Mouse (Mus musculus) embryonic facial prominence, embryonic 11.5 days (tissue): ENCODE results near the gene Slc46a3. TPM values are rescaled to one million over a fixed set of nuclear protein-coding genes. Genes with fewer than 3 reads are reported as not detected.

Experiments
- ATAC-seq: fragments of 200-750 bp; cut with Nextera tagmentation; replicated peaks from 2 replicates; pipeline ENCODE4 v1.8.0; 2017; ENCODE audit warnings: low read depth; ENCODE audit not compliant: insufficient number of reproducible peaks, low FRiP score, low TSS enrichment
- DNase-seq: peaks from one replicate; pipeline ENCODE4 v3.0.0-alpha.2; 2015; ENCODE audit warnings: low spot score
- H3K27ac ChIP-seq: fragments of 300-500 bp; sonication (generic); replicated peaks from 2 replicates; pipeline ENCODE4 v1.5.1; 2014; ENCODE audit warnings: mild to moderate bottlenecking, low read depth, low read length, control low read depth
- H3K27me3 ChIP-seq: fragments of 300-500 bp; sonication (generic); 2 replicates; pipeline ENCODE4 v1.6.1; 2014; ENCODE audit warnings: mild to moderate bottlenecking, low read length, moderate library complexity, mixed read lengths; ENCODE audit not compliant: control insufficient read depth, insufficient read depth
- H3K36me3 ChIP-seq: fragments of 300-500 bp; sonication (generic); replicated peaks from 2 replicates; pipeline ENCODE4 v1.6.1; 2014; ENCODE audit warnings: low read depth, mild to moderate bottlenecking, low read length, moderate library complexity, mixed read lengths; ENCODE audit not compliant: control insufficient read depth, insufficient read depth
- H3K4me1 ChIP-seq: fragments of 300-500 bp; sonication (generic); 2 replicates; pipeline ENCODE4 v1.6.1; 2014; ENCODE audit warnings: low read length, mixed read lengths; ENCODE audit not compliant: control insufficient read depth, insufficient read depth
- H3K4me2 ChIP-seq: fragments of 300-500 bp; sonication (generic); 2 replicates; pipeline ENCODE4 v1.6.1; 2014; ENCODE audit warnings: low read depth, mild to moderate bottlenecking, control low read depth, low read length, moderate library complexity
- H3K4me3 ChIP-seq: fragments of 300-500 bp; sonication (generic); 2 replicates; pipeline ENCODE4 v1.5.1; 2014; ENCODE audit warnings: low read depth, low read length, control low read depth
- H3K9ac ChIP-seq: fragments of 300-500 bp; sonication (generic); replicated peaks from 2 replicates; pipeline ENCODE4 v1.6.1; 2014; ENCODE audit warnings: mild to moderate bottlenecking, control low read depth, low read length
- H3K9me3 ChIP-seq: fragments of 300-500 bp; sonication (generic); replicated peaks from 2 replicates; pipeline ENCODE4 v1.6.1; 2016; ENCODE audit warnings: mild to moderate bottlenecking, low read length, inconsistent platforms, mixed read lengths; ENCODE audit not compliant: control insufficient read depth
- WGBS: fragments of 180-500 bp; shearing (Covaris S2); extraction: QIAGEN DNeasy Blood & Tissue Kit; methylation state at CpG from one replicate; pipeline ENCODE4 v1.1.7; 2014; 5-methylcytosine and 5-hydroxymethylcytosine counted together
- polyA plus RNA-seq: library from polyadenylated mRNA; unstranded; fragments of >200 nt; fragmentation: Nextera tagmentation; extraction: Ambion mirVana; gene quantifications from 2 replicates; pipeline ENCODE4 v1.2.1, GENCODE M21; 2014

The Slc46a3 gene
- 2.6 and 3.6 TPM in 2 replicates for polyA plus RNA-seq

- peaks cover 7% of the 10 kb centered on the region for H3K27me3 ChIP-seq
These were observed at the start of gene Slc46a3 for GRCm38 (mm10) chr5:147894455-147895076. Gene Slc46a3 (minus strand): TSS chr5:147894815.

GRCm38 (mm10) chr5:147939226-147939625 lies 44.6 kb upstream of the Slc46a3 start:
- DNase-seq: no peak
- WGBS: 78% methylated on average over 5 of the region's 5 CpGs
- no peak overlapping the region for H3K4me2 ChIP-seq
- ATAC-seq: no peak
- no peak overlapping the region for H3K9ac ChIP-seq
- no peaks in the 10 kb centered on the region for H3K36me3 ChIP-seq
- no peak overlapping the region for H3K27ac ChIP-seq
- no peaks in the 10 kb centered on the region for H3K27me3 ChIP-seq
- H3K9me3 ChIP-seq: no peaks in the 10 kb centered on the region
- no peak overlapping the region for H3K4me3 ChIP-seq
- H3K4me1 ChIP-seq: no peaks in the 10 kb centered on the region

More at GRCm38 (mm10) chr5:147894455-147895076, at the start of gene Slc46a3:
- H3K27ac ChIP-seq: no peak within 1 kb of the TSS
- H3K4me3 ChIP-seq: peak within 1 kb of the TSS; percentile 62
- no peaks in the 10 kb centered on the region for H3K9me3 ChIP-seq
- WGBS: under 1% methylated on average over 47 of the region's 47 CpGs
- ATAC-seq (peak; percentile 98), DNase-seq (peak; percentile 94)
- peak within 1 kb of the TSS; percentile 54 for H3K9ac ChIP-seq
- no peaks in the 10 kb centered on the region for H3K36me3 ChIP-seq
- no peaks in the 10 kb centered on the region; the same call in 1 of the 2 replicates for H3K4me1 ChIP-seq
- H3K4me2 ChIP-seq: peak within 1 kb of the TSS; percentile 95

- Histone ChIP-seq H3K4me1 (no peaks in the 10 kb centered on the region), H3K9me3 (no peaks in the 10 kb centered on the region), H3K4me3 (no peak overlapping the region), H3K9ac (no peak overlapping the region), H3K36me3 (no peaks in the 10 kb centered on the region), H3K4me2 (no peak overlapping the region), H3K27ac (no peak overlapping the region), H3K27me3 (no peaks in the 10 kb centered on the region)
- DNase-seq: no peak
- no peak for ATAC-seq
- WGBS: 88% methylated on average over 13 of the region's 13 CpGs
These were observed 40.5 kb upstream of the Slc46a3 start for GRCm38 (mm10) chr5:147935096-147935495.

- no peak overlapping the region for H3K4me2 ChIP-seq
- H3K4me1 ChIP-seq: no peaks in the 10 kb centered on the region
- no peak overlapping the region for H3K27ac ChIP-seq
- ATAC-seq (no peak), DNase-seq (no peak)
- H3K4me3 ChIP-seq: no peak overlapping the region
- H3K27me3 ChIP-seq: no peaks in the 10 kb centered on the region
- H3K9ac ChIP-seq: no peak overlapping the region
- H3K36me3 ChIP-seq: no peaks in the 10 kb centered on the region
- 84% methylated on average over 7 of the region's 7 CpGs for WGBS
- no peaks in the 10 kb centered on the region for H3K9me3 ChIP-seq
These were observed 34.3 kb upstream of the Slc46a3 start for GRCm38 (mm10) chr5:147928668-147929497.

- 71% methylated on average over 15 of the region's 15 CpGs for WGBS
- Histone ChIP-seq H3K27ac (no peak overlapping the region), H3K27me3 (no peaks in the 10 kb centered on the region), H3K4me3 (no peak overlapping the region), H3K9me3 (no peaks in the 10 kb centered on the region), H3K4me1 (no peaks in the 10 kb centered on the region), H3K9ac (no peak overlapping the region), H3K36me3 (no peaks in the 10 kb centered on the region), H3K4me2 (no peak overlapping the region)
- ATAC-seq (no peak), DNase-seq (peak; percentile 15)
These were observed 31.5 kb upstream of the Slc46a3 start for GRCm38 (mm10) chr5:147925935-147926604.

- no peak for ATAC-seq
- no peak overlapping the region for H3K4me2 ChIP-seq
These were observed 30.0 kb upstream of the Slc46a3 start for GRCm38 (mm10) chr5:147924621-147925020.

GRCm38 (mm10) chr5:147918044-147918846 lies 23.6 kb upstream of the Slc46a3 start:
- 70% methylated on average over 17 of the region's 17 CpGs for WGBS
- ATAC-seq: no peak

More at GRCm38 (mm10) chr5:147924621-147925020, 30.0 kb upstream of the Slc46a3 start:
- H3K9me3 ChIP-seq: no peaks in the 10 kb centered on the region
- H3K4me3 ChIP-seq: no peak overlapping the region
- no peaks in the 10 kb centered on the region for H3K36me3 ChIP-seq
- no peaks in the 10 kb centered on the region for H3K27me3 ChIP-seq
- DNase-seq: no peak
- 78% methylated on average over 5 of the region's 5 CpGs for WGBS
- H3K9ac ChIP-seq: no peak overlapping the region
- H3K4me1 ChIP-seq: no peaks in the 10 kb centered on the region
- H3K27ac ChIP-seq: no peak overlapping the region

More at GRCm38 (mm10) chr5:147918044-147918846, 23.6 kb upstream of the Slc46a3 start:
- DNase-seq: no peak
- Histone ChIP-seq H3K9me3 (no peaks in the 10 kb centered on the region), H3K27ac (no peak overlapping the region), H3K4me3 (no peak overlapping the region), H3K9ac (no peak overlapping the region), H3K4me1 (no peaks in the 10 kb centered on the region), H3K36me3 (no peaks in the 10 kb centered on the region), H3K27me3 (no peaks in the 10 kb centered on the region), H3K4me2 (no peak overlapping the region)
